Comparison of ENCODE assay signal across 25 mouse cellular contexts in the genomic region with DNA sequence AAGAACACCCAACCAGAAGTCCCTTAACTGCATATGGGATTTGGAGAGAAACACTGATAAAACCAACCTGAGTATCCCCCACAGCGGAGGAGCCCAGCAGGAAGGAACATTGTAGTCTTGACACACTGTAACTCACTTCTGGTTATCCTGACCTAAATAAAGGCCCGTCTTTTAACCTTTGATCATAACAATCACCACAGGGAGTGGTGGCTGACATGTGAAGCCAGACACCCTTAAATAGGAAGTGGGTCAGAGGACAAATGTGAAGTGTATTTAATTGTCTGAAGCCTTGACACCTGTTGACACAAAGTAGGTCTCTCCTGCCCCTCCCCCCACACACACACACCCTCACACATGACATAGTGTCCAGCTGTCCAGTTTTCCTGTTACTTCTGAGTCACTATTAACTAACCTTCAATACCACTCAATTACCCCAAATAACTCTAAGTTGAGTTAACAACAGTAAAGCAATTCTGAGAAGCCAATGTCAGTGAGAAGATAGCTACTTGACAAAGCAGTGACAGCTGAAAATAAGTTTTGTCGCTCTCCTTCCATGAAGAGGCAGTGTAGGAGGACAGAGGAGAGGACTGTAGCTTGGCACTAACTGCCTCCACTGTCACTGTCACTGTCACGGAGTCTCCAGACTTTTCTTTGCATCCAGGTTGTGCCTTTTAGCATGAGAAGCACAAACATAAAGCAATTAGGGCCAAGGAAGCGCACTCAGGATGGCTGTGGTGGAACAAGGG.
DNase-seq lines count a peak whose midpoint lies in the region; ATAC-seq and TF ChIP-seq lines count a peak whose summit lies in the region.
"Had no signal": no experiment of that assay in that cellular context is flagged by ENCODE, and none has a peak within 500 bp of the region (broad histone marks: within the 10 kb centered on the region; RNA-seq: fewer than 3 reads in every experiment).

No protein-coding gene starts in this region.

- no peak for TF ChIP-seq EP300 in liver, postnatal 0 days (IDR thresholded peaks at IDR 0.05; ENCODE audit: low read depth)

- no peak overlapping the region for H3K4me2 ChIP-seq in liver, postnatal 0 days (ENCODE audit: low read depth, low read length)
- H3K4me2 ChIP-seq in intestine, embryonic 16.5 days (ENCODE audit: low read depth, low read length): no peak overlapping the region
- H3K4me2 ChIP-seq: forebrain, embryonic 15.5 days; hindbrain, embryonic 13.5 days; limb, embryonic 12.5 days; liver, embryonic 12.5 days had no signal

- no peak overlapping the region for H3K4me3 ChIP-seq in liver, postnatal 0 days (ENCODE audit: low read depth, low read length)
- H3K4me3 ChIP-seq in intestine, embryonic 16.5 days (ENCODE audit: low read length): no peak overlapping the region
- H3K4me3 ChIP-seq: forebrain, embryonic 15.5 days; heart, adult 2 months; hindbrain, embryonic 13.5 days; layer of hippocampus, adult 2 months; limb, embryonic 12.5 days; liver, embryonic 12.5 days; megakaryocyte, embryonic 14.5 days had no signal

- no peak overlapping the region for H3K9ac ChIP-seq in liver, postnatal 0 days (replicated peaks)
- no peak overlapping the region for H3K9ac ChIP-seq in intestine, embryonic 16.5 days (ENCODE audit: low read depth, low read length)
- H3K9ac ChIP-seq: forebrain, embryonic 15.5 days; hindbrain, embryonic 13.5 days; limb, embryonic 12.5 days; liver, embryonic 12.5 days had no signal

- WGBS in liver, postnatal 0 days (ENCODE audit: insufficient replicate concordance): 69% methylated on average over 5 of the region's 5 CpGs
- WGBS in intestine, embryonic 16.5 days: 73% methylated on average over 5 of the region's 5 CpGs

- H3K4me1 ChIP-seq in liver, postnatal 0 days (ENCODE audit: insufficient read depth): no peaks in the 10 kb centered on the region; the same call in 1 of the 2 replicates
- 0 out of 2 replicates have a peak, but pooled peaks cover 5% of the 10 kb centered on the region for H3K4me1 ChIP-seq in intestine, embryonic 16.5 days (ENCODE audit: control insufficient read depth, insufficient read depth, low read length)
- H3K4me1 ChIP-seq: liver, embryonic 12.5 days; megakaryocyte, embryonic 14.5 days had no signal

- no peaks in the 10 kb centered on the region for H3K9me3 ChIP-seq in liver, postnatal 0 days (ENCODE audit: low read length)
- no peaks in the 10 kb centered on the region for H3K9me3 ChIP-seq in intestine, embryonic 16.5 days (ENCODE audit: control insufficient read depth, low read length)
- H3K9me3 ChIP-seq: forebrain, embryonic 15.5 days; G1E; hindbrain, embryonic 13.5 days; limb, embryonic 12.5 days; liver, embryonic 12.5 days; megakaryocyte, embryonic 14.5 days had no signal

- no peak for DNase-seq in frontal cortex, postnatal 14 days (ENCODE audit: low spot score in 2 of 2)
- DNase-seq in liver, postnatal 0 days: no peak
- DNase-seq in liver: no peak
- DNase-seq in retina, postnatal 1 day: peak; percentile 39
- DNase-seq in right cerebral cortex, adult 2 months (ENCODE audit: low spot score in 2 of 2): no peak
- DNase-seq: cerebellum, adult 11 months; cerebellum, adult 9-11 months; gastrocnemius, postnatal 25 days; heart, adult 2 months; lung, adult 2 months; lung, postnatal 36 days; thymus, postnatal 14 days had no signal

- H3K36me3 ChIP-seq in liver, postnatal 0 days (replicated peaks; ENCODE audit: insufficient read depth, low read length): no peaks in the 10 kb centered on the region
- no peaks in the 10 kb centered on the region for H3K36me3 ChIP-seq in intestine, embryonic 16.5 days (ENCODE audit: control insufficient read depth, insufficient read depth, low read length)
- H3K36me3 ChIP-seq: forebrain, embryonic 15.5 days; G1E; hindbrain, embryonic 13.5 days; limb, embryonic 12.5 days; liver, embryonic 12.5 days had no signal

- no peak for TF ChIP-seq CTCF in liver, postnatal 0 days (IDR thresholded peaks at IDR 0.05; ENCODE audit: low read depth)

- H3K27ac ChIP-seq in liver, postnatal 0 days (ENCODE audit: low read depth): no peak overlapping the region
- H3K27ac ChIP-seq in intestine, embryonic 16.5 days (ENCODE audit: low read length): no peak overlapping the region
- H3K27ac ChIP-seq: forebrain, embryonic 15.5 days; heart, adult 2 months; kidney, postnatal 0 days; layer of hippocampus, adult 2 months; limb, embryonic 12.5 days; liver, embryonic 12.5 days had no signal

- H3K27me3 ChIP-seq in liver, postnatal 0 days (ENCODE audit: insufficient read depth, low read length): no peaks in the 10 kb centered on the region
- no peaks in the 10 kb centered on the region for H3K27me3 ChIP-seq in intestine, embryonic 16.5 days (replicated peaks; ENCODE audit: control insufficient read depth, insufficient read depth, low read length)
- H3K27me3 ChIP-seq: CH12.LX; forebrain, embryonic 15.5 days; hindbrain, embryonic 13.5 days; limb, embryonic 12.5 days; liver, embryonic 12.5 days; megakaryocyte, embryonic 14.5 days; Patski had no signal

- 0 out of 2 replicates have a peak, but pooled peaks have one; percentile 51 for ATAC-seq in frontal cortex, adult (ENCODE audit: low TSS enrichment)
- ATAC-seq in liver, postnatal 0 days: peak; percentile 31; the same call in 1 of the 2 replicates
- ATAC-seq in intestine, embryonic 16.5 days: peak; percentile 76
- ATAC-seq: inflammation-experienced regulatory T-cells, adult 6 months; liver, embryonic 12.5 days; Patski had no signal
